Mouse (Mus musculus): Measurements from ENCODE around the gene Lima1. TPM values are rescaled to one million over a fixed set of nuclear protein-coding genes. Genes with fewer than 3 reads are reported as not detected.
A peak's percentile ranks its signal among the peaks of the same experiment; 100 is the strongest.
"Not testable (repeated sequence)": the region's sequence is repeated elsewhere in the genome, so short reads cannot be mapped to it uniquely, and the experiment has no call there.

Lima1 gene
- total RNA-seq, 4 experiments from 2014 or later = 11.0 to 14.6 (median 13.1) TPM

- DNase-seq (ENCODE audit: low spot score in 2 of 2) = peak; percentile 32 to 47
These were observed 67.2 kb downstream of the Lima1 start for GRCm38 (mm10) chr15:99807776-99808735.

GRCm38 (mm10) chr15:99806171-99806570 lies 69.1 kb downstream of the Lima1 start:
- DNase-seq (ENCODE audit: low spot score in 2 of 2) = no peak

GRCm38 (mm10) chr15:99805673-99806072 lies 69.6 kb downstream of the Lima1 start:
- DNase-seq (ENCODE audit: low spot score in 2 of 2) = no peak

- no peak for DNase-seq (ENCODE audit: low spot score in 2 of 2)
These were observed 72.0 kb downstream of the Lima1 start for GRCm38 (mm10) chr15:99803186-99803644.

GRCm38 (mm10) chr15:99801885-99802572 lies 73.2 kb downstream of the Lima1 start:
- no peak for DNase-seq (ENCODE audit: low spot score in 2 of 2)

GRCm38 (mm10) chr15:99799706-99800105 lies 75.5 kb downstream of the Lima1 start:
- DNase-seq (ENCODE audit: low spot score in 2 of 2) = no peak

GRCm38 (mm10) chr15:99797898-99798297 lies 77.4 kb downstream of the Lima1 start:
- DNase-seq (ENCODE audit: low spot score in 2 of 2) = no peak

GRCm38 (mm10) chr15:99796735-99797134 lies 78.5 kb downstream of the Lima1 start:
- no peak for DNase-seq (ENCODE audit: low spot score in 2 of 2)

GRCm38 (mm10) chr15:99796066-99796465 lies 79.2 kb downstream of the Lima1 start:
- no peak for DNase-seq (ENCODE audit: low spot score in 2 of 2)

GRCm38 (mm10) chr15:99792221-99792815 lies 82.9 kb downstream of the Lima1 start:
- DNase-seq (ENCODE audit: low spot score in 2 of 2) = no peak

- no peak for DNase-seq (ENCODE audit: low spot score in 2 of 2)
These were observed 84.3 kb downstream of the Lima1 start for GRCm38 (mm10) chr15:99791003-99791402.

- no peak for DNase-seq (ENCODE audit: low spot score in 2 of 2)
These were observed 84.8 kb downstream of the Lima1 start for GRCm38 (mm10) chr15:99790464-99790863.

- DNase-seq (ENCODE audit: low spot score in 2 of 2) = no peak
These were observed 87.6 kb downstream of the Lima1 start for GRCm38 (mm10) chr15:99787625-99788120.

GRCm38 (mm10) chr15:99778677-99779335 lies 96.5 kb downstream of the Lima1 start:
- no peak for DNase-seq (ENCODE audit: low spot score in 2 of 2)

- DNase-seq (ENCODE audit: low spot score in 2 of 2) = no peak
These were observed 97.1 kb downstream of the Lima1 start for GRCm38 (mm10) chr15:99778148-99778547.

GRCm38 (mm10) chr15:99772925-99773324 lies 102.3 kb downstream of the Lima1 start:
- DNase-seq (ENCODE audit: low spot score in 2 of 2) = no peak

- DNase-seq (ENCODE audit: low spot score in 2 of 2) = not testable (repeated sequence)
These were observed 102.6 kb downstream of the Lima1 start, which contains the start of gene Cers5 for GRCm38 (mm10) chr15:99772881-99772924. Cers5 (minus strand) TSS chr15:99772885.

- DNase-seq (ENCODE audit: low spot score in 2 of 2) = peak; percentile 76 to 78
These were observed 102.9 kb downstream of the Lima1 start for GRCm38 (mm10) chr15:99772277-99772880.

- DNase-seq (ENCODE audit: low spot score in 2 of 2) = peak in 1 of 2 experiments; percentile 19
These were observed 103.5 kb downstream of the Lima1 start for GRCm38 (mm10) chr15:99771601-99772276.

GRCm38 (mm10) chr15:99771004-99771500 lies 104.2 kb downstream of the Lima1 start:
- no peak for DNase-seq (ENCODE audit: low spot score in 2 of 2)
